Mouse (Mus musculus) forebrain, embryonic 12.5 days (tissue): ENCODE measurements around the gene Dnajb3. TPM values are rescaled to one million over a fixed set of nuclear protein-coding genes. Genes with fewer than 3 reads are reported as not detected.

Source experiments
- ATAC-seq: fragments of 200-750 bp; cut with Nextera tagmentation; 2 replicates; pipeline ENCODE4 v1.8.0; 2017; ENCODE audit warnings: moderate TSS enrichment; ENCODE audit not compliant: low FRiP score
- H3K27ac ChIP-seq: fragments of 300-500 bp; sonication (generic); 2 replicates; pipeline ENCODE4 v1.5.1; 2016; ENCODE audit warnings: mild to moderate bottlenecking
- H3K27me3 ChIP-seq: fragments of 300-500 bp; sonication (generic); 2 replicates; pipeline ENCODE4 v1.6.1; 2016; ENCODE audit warnings: mild to moderate bottlenecking
- H3K36me3 ChIP-seq: fragments of 300-500 bp; sonication (generic); replicated peaks from 2 replicates; pipeline ENCODE4 v1.6.1; 2016; ENCODE audit warnings: mild to moderate bottlenecking
- H3K4me1 ChIP-seq: fragments of 300-500 bp; sonication (generic); 2 replicates; pipeline ENCODE4 v1.6.1; 2016
- H3K4me2 ChIP-seq: fragments of 300-500 bp; sonication (generic); 2 replicates; pipeline ENCODE4 v1.6.1; 2016; ENCODE audit warnings: mild to moderate bottlenecking, moderate library complexity
- H3K4me3 ChIP-seq: fragments of 300-500 bp; sonication (generic); replicated peaks from 2 replicates; pipeline ENCODE4 v1.5.1; 2016; ENCODE audit warnings: mild to moderate bottlenecking
- H3K9ac ChIP-seq: fragments of 300-500 bp; sonication (generic); 2 replicates; pipeline ENCODE4 v1.6.1; 2016; ENCODE audit warnings: mild to moderate bottlenecking
- H3K9me3 ChIP-seq: fragments of 300-500 bp; sonication (generic); 2 replicates; pipeline ENCODE4 v1.6.1; 2016
- WGBS: fragments of 180-500 bp; shearing (Covaris S2); methylation state at CpG from one replicate; pipeline ENCODE4 v1.1.7; 2016; 5-methylcytosine and 5-hydroxymethylcytosine counted together
- polyA plus RNA-seq: library from polyadenylated mRNA; unstranded; fragments of >200 nt; fragmentation: Nextera tagmentation; extraction: Ambion mirVana; gene quantifications from 2 replicates; pipeline ENCODE4 v1.2.1, GENCODE M21; 2016

Dnajb3 gene
- polyA plus RNA-seq = 12.6 and 14.4 TPM in 2 replicates

DNA sequence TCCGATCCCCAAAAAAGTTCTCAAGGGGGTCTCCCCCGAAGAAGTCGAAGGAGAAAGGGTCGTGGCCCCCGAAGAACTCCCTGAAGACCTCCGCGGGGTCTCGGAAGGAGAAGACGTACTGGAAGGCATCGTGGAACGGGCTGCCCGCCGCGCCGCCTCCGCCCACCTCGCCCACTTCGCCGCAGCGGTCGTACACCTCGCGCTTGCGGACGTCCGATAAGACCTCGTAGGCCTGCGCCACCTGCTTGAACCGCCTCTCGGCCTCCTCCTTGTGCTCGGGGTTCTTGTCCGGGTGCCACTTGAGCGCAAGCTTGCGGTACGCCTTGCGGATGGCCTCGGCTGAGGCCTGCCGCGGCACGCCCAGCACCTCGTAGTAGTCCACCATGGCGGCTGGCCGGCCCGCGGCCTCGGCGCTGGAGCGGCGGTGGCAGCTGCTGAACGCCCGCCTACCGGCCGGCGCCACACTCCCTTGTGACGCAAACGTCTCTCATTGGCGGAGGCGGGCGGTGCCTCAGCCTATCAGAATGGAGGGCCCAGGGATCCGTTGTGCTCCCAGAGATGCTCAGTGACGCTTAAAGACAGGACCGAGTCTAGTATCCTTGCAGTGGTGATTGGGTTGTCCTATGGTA is at the start of gene Dnajb3:
TSS of gene Dnajb3 (minus strand) at position 489 of the 629 bp plus-strand sequence.
- 5% methylated on average over 62 of the region's 62 CpGs for WGBS
- peaks cover 6% of the 10 kb centered on the region; the same call in 1 of the 2 replicates for H3K4me1 ChIP-seq
- H3K27ac ChIP-seq = no peak within 1 kb of the TSS
- no peaks in the 10 kb centered on the region for H3K9me3 ChIP-seq
- peak within 1 kb of the TSS; percentile 71 for H3K4me2 ChIP-seq
- peak; percentile 100 for ATAC-seq
- H3K27me3 ChIP-seq = no peaks in the 10 kb centered on the region
- peak within 1 kb of the TSS; percentile 61 for H3K9ac ChIP-seq
- peak within 1 kb of the TSS; percentile 48 for H3K4me3 ChIP-seq
- no peaks in the 10 kb centered on the region for H3K36me3 ChIP-seq

DNA sequence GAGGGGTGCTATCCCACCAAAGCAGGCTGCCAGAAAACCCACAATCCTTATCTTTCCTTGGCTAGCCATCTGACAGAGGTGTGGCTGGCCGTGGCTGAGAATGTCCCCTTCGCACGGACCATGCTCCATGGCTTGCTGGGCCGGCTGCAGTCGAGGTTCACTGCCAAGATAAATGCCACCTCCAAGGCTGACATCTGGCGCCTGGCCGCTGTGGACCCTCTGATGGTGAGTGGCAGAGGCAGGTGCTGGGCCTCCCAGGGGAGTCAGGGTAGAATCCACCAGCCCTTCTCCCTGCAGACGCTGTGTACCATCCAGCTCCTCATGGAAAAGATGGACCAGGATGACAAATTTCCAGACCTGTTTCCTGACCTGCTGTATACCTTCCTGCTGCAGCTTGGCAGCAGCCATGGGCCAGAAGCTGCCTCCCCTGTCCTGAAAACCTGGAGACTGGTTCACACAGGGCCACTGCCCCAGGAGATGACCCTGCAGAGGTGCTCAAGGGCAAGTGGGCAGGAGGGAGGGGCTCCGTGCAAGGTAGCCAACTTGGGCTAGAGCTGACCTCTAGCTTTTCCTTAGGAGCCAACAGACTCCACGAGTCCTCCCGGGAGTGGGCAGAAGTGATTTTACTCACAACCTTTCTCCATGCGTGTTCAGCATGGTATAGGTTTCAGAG is 49.3 kb upstream of the Dnajb3 start:
- H3K9ac ChIP-seq = no peak overlapping the region
- peaks cover 89% of the 10 kb centered on the region for H3K9me3 ChIP-seq
- ATAC-seq = no peak
- H3K27ac ChIP-seq = no peak overlapping the region
- no peak overlapping the region for H3K4me3 ChIP-seq
- no peaks in the 10 kb centered on the region for H3K27me3 ChIP-seq
- WGBS = 89% methylated on average over 12 of the region's 12 CpGs
- H3K4me1 ChIP-seq = no peaks in the 10 kb centered on the region
- H3K4me2 ChIP-seq = no peak overlapping the region
- peaks cover 8% of the 10 kb centered on the region for H3K36me3 ChIP-seq

GRCm38 (mm10) chr1:88253540-88253939 is 48.0 kb upstream of the Dnajb3 start:
- H3K36me3 ChIP-seq = no peaks in the 10 kb centered on the region
- no peak overlapping the region for H3K27ac ChIP-seq
- no peak overlapping the region for H3K9ac ChIP-seq
- 70% methylated on average over 6 of the region's 6 CpGs for WGBS
- H3K9me3 ChIP-seq = peaks cover 96% of the 10 kb centered on the region
- no peak overlapping the region for H3K4me2 ChIP-seq
- no peaks in the 10 kb centered on the region for H3K4me1 ChIP-seq
- no peak for ATAC-seq
- no peak overlapping the region for H3K4me3 ChIP-seq
- no peaks in the 10 kb centered on the region for H3K27me3 ChIP-seq

DNA sequence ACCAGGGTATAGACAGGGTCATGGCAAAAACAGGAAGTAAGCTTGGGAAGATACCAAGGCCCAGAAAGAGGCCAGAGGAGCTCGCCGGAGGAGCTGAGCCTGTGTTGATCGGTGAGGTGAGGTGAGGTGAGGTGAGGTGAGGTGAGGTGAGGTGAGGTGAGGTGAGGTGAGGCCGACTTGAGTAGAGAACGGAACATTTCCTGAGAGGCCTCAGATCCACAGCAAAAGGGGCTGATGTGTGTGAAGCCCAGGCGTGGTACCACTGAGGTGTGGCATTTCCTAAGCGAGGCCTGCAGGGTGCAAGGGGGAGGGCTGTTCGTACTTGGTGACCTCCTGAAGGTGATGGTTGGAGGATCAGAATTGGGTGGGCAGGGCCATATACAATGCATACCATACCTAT is 47.5 kb upstream of the Dnajb3 start:
- H3K9me3 ChIP-seq = peaks cover 96% of the 10 kb centered on the region
- no peaks in the 10 kb centered on the region for H3K36me3 ChIP-seq
- H3K4me3 ChIP-seq = no peak overlapping the region
- H3K4me1 ChIP-seq = no peaks in the 10 kb centered on the region
- H3K27me3 ChIP-seq = no peaks in the 10 kb centered on the region
- no peak for ATAC-seq
- WGBS = 70% methylated on average over 8 of the region's 8 CpGs
- no peak overlapping the region for H3K9ac ChIP-seq
- no peak overlapping the region for H3K4me2 ChIP-seq
- no peak overlapping the region for H3K27ac ChIP-seq

DNA sequence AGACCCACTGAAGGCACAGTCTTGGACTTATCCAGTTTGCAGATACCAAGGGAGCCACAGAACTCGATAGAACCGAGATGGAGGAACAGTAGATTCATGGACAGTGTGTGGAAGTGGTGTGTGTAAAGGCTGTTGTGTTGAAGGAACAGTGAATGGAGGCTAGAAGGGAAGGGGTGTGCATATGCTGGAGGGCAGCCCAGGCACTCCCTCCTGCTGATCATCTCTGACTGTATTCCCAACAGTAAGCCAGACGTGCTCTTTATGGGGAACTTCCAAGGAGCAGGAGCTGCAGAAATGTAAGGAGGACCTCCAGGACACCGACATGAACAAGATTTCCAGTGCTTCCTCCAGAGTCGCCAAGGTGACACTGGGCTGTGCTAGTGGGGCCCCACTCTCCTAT is 44.4 kb upstream of the Dnajb3 start:
- Histone ChIP-seq H3K9me3 (peaks cover 96% of the 10 kb centered on the region), H3K36me3 (no peaks in the 10 kb centered on the region), H3K27ac (no peak overlapping the region), H3K9ac (no peak overlapping the region), H3K4me3 (no peak overlapping the region), H3K4me2 (no peak overlapping the region), H3K4me1 (no peaks in the 10 kb centered on the region), H3K27me3 (no peaks in the 10 kb centered on the region)
- ATAC-seq = no peak
- WGBS = 83% methylated on average over 5 of the region's 5 CpGs

GRCm38 (mm10) chr1:88249596-88249995 is 44.0 kb upstream of the Dnajb3 start:
- H3K9me3 ChIP-seq = peaks cover 96% of the 10 kb centered on the region
- H3K36me3 ChIP-seq = no peaks in the 10 kb centered on the region
- H3K4me1 ChIP-seq = no peaks in the 10 kb centered on the region
- no peak overlapping the region for H3K9ac ChIP-seq
- no peak overlapping the region for H3K27ac ChIP-seq
- H3K4me2 ChIP-seq = no peak overlapping the region
- no peaks in the 10 kb centered on the region for H3K27me3 ChIP-seq
- 81% methylated on average over 7 of the region's 7 CpGs for WGBS
- H3K4me3 ChIP-seq = no peak overlapping the region
- ATAC-seq = no peak

GRCm38 (mm10) chr1:88248658-88249057 is 43.1 kb upstream of the Dnajb3 start:
- H3K4me3 ChIP-seq = no peak overlapping the region
- H3K36me3 ChIP-seq = no peaks in the 10 kb centered on the region
- 68% methylated on average over 4 of the region's 4 CpGs for WGBS
- no peaks in the 10 kb centered on the region for H3K4me1 ChIP-seq
- H3K9ac ChIP-seq = no peak overlapping the region
- peaks cover 96% of the 10 kb centered on the region for H3K9me3 ChIP-seq
- H3K4me2 ChIP-seq = no peak overlapping the region
- no peak overlapping the region for H3K27ac ChIP-seq
- no peak for ATAC-seq
- H3K27me3 ChIP-seq = no peaks in the 10 kb centered on the region

- H3K4me1 ChIP-seq = no peaks in the 10 kb centered on the region
- 54% methylated on average over 2 of the region's 2 CpGs for WGBS
- H3K36me3 ChIP-seq = no peaks in the 10 kb centered on the region
- no peak overlapping the region for H3K27ac ChIP-seq
- peaks cover 94% of the 10 kb centered on the region for H3K9me3 ChIP-seq
- ATAC-seq = no peak
- no peak overlapping the region for H3K9ac ChIP-seq
- H3K27me3 ChIP-seq = no peaks in the 10 kb centered on the region
- no peak overlapping the region for H3K4me3 ChIP-seq
- H3K4me2 ChIP-seq = no peak overlapping the region
These were observed 42.1 kb upstream of the Dnajb3 start for GRCm38 (mm10) chr1:88247660-88248059.

GRCm38 (mm10) chr1:88246386-88246785 is 40.8 kb upstream of the Dnajb3 start:
- 43% methylated on average over 6 of the region's 6 CpGs for WGBS
- H3K27me3 ChIP-seq = no peaks in the 10 kb centered on the region

GRCm38 (mm10) chr1:88245881-88246280 is 40.3 kb upstream of the Dnajb3 start:
- no peak overlapping the region for H3K4me3 ChIP-seq
- H3K36me3 ChIP-seq = no peaks in the 10 kb centered on the region
- no peak overlapping the region for H3K4me2 ChIP-seq
- no peak overlapping the region for H3K27ac ChIP-seq
- H3K4me1 ChIP-seq = no peaks in the 10 kb centered on the region
- no peaks in the 10 kb centered on the region for H3K27me3 ChIP-seq
- H3K9ac ChIP-seq = no peak overlapping the region
- peaks cover 95% of the 10 kb centered on the region for H3K9me3 ChIP-seq
- WGBS = 79% methylated on average over 6 of the region's 6 CpGs
- 0 out of 2 replicates have a peak, but pooled peaks have one; percentile 0 for ATAC-seq

More at GRCm38 (mm10) chr1:88246386-88246785, 40.8 kb upstream of the Dnajb3 start:
- no peaks in the 10 kb centered on the region for H3K36me3 ChIP-seq
- H3K9me3 ChIP-seq = peaks cover 95% of the 10 kb centered on the region
- no peak overlapping the region for H3K27ac ChIP-seq
- H3K4me2 ChIP-seq = no peak overlapping the region
- H3K9ac ChIP-seq = no peak overlapping the region
- no peak for ATAC-seq
- no peaks in the 10 kb centered on the region for H3K4me1 ChIP-seq
- H3K4me3 ChIP-seq = no peak overlapping the region

DNA sequence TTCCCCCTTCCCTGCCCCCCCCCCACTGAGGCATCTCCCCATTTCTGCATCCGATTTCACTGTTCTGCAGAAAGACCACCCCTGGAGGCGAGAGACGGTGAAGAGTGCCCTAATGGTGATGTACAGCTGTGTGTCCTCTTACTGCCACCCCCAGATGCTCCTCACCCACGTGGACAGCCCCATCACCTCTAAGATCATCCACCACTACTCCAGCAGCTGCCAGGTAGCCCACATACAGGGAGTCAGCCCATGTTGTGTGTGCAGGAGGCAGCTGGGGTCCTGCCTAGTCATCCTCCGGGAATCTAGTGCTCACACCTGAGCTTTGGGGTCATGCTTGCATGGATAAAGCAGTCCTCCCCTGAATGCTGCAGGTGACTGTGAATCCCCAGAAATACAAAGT is 38.3 kb upstream of the Dnajb3 start:
- Histone ChIP-seq H3K27me3 (no peaks in the 10 kb centered on the region), H3K4me2 (no peak overlapping the region), H3K9me3 (peaks cover 95% of the 10 kb centered on the region), H3K27ac (no peak overlapping the region), H3K36me3 (no peaks in the 10 kb centered on the region), H3K9ac (no peak overlapping the region), H3K4me3 (no peak overlapping the region), H3K4me1 (no peaks in the 10 kb centered on the region)
- ATAC-seq = no peak
- 67% methylated on average over 5 of the region's 5 CpGs for WGBS

DNA sequence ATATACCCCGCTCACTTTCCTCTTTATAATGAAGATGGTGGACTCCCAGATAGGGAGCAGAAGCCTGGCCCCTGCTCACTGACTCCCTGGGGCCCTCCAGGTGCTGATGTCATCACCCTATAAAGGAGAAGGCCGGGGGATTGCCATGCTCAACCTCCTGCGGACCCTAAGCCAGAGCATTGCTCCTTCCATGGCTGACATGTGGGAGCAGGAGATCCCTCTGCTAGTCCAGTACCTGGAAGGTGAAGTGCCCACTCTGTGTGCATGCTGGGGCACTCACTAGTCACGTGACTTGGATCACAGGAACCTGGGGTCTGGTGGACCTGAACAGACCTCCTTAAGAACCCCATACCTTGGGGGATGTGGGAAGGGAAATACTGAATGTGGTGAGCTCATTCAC is 35.0 kb upstream of the Dnajb3 start:
- Histone ChIP-seq H3K36me3 (no peaks in the 10 kb centered on the region), H3K4me3 (no peak overlapping the region), H3K9me3 (peaks cover 93% of the 10 kb centered on the region), H3K27ac (no peak overlapping the region), H3K9ac (no peak overlapping the region), H3K4me1 (no peaks in the 10 kb centered on the region), H3K4me2 (no peak overlapping the region), H3K27me3 (no peaks in the 10 kb centered on the region)
- peak; percentile 1; the same call in 1 of the 2 replicates for ATAC-seq
- WGBS = 72% methylated on average over 4 of the region's 4 CpGs

GRCm38 (mm10) chr1:88240072-88240471 is 34.5 kb upstream of the Dnajb3 start:
- Histone ChIP-seq H3K9ac (no peak overlapping the region), H3K27ac (no peak overlapping the region), H3K4me1 (no peaks in the 10 kb centered on the region), H3K36me3 (no peaks in the 10 kb centered on the region), H3K9me3 (peaks cover 93% of the 10 kb centered on the region), H3K4me2 (no peak overlapping the region), H3K27me3 (no peaks in the 10 kb centered on the region), H3K4me3 (no peak overlapping the region)
- ATAC-seq = no peak
- WGBS = 72% methylated on average over 5 of the region's 5 CpGs
